Mouse (Mus musculus): ENCODE results near the gene Spaca3. TPM values are rescaled to one million over a fixed set of nuclear protein-coding genes. Genes with fewer than 3 reads are reported as not detected.

Spaca3 gene
- total RNA-seq, 2 experiments from 2014 or later, result not detected

Other genes with a start within 250 kb of the Spaca3 start
- 10 to 100 TPM; 74.0 to 87.7 TPM for gene Myo1d, start 78.3 kb upstream of the Spaca3 start, total RNA-seq (2021)
- gene Tmem98, start 48.2 kb upstream of the Spaca3 start, total RNA-seq (2021), result 10 to 100 TPM; 40.8 to 68.8 TPM

Data from adrenal gland, postnatal 36 days (tissue).